21 mouse cellular contexts compared by ENCODE assay signal in genomic region chr3:52527010-52527754, GRCm38 (mm10).
DNase-seq lines count a peak whose midpoint lies in the region; ATAC-seq lines count a peak whose summit lies in the region.
"Had no signal": no experiment of that assay in that cellular context is flagged by ENCODE, and none has a peak within 500 bp of the region (broad histone marks: within the 10 kb centered on the region; RNA-seq: fewer than 3 reads in every experiment).

No protein-coding gene starts in this region.

- ATAC-seq in liver, embryonic 15.5 days (ENCODE audit: insufficient read depth) = peak; percentile 52; the same call in 1 of the 2 replicates
- ATAC-seq in liver, embryonic 11.5 days (replicated peaks; ENCODE audit: low FRiP score) = no peak
- ATAC-seq: CD4-positive, CD25-positive, alpha-beta regulatory T cell, adult 4 months; forebrain, postnatal 0 days; intestine, embryonic 16.5 days had no signal

- no peaks in the 10 kb centered on the region for H3K4me1 ChIP-seq in liver, embryonic 15.5 days (replicated peaks)
- H3K4me1 ChIP-seq in liver, embryonic 11.5 days (replicated peaks; ENCODE audit: control insufficient read depth, insufficient read depth, low read length) = no peaks in the 10 kb centered on the region
- H3K4me1 ChIP-seq: heart, embryonic 12.5 days had no signal

- no peak overlapping the region for H3K9ac ChIP-seq in liver, embryonic 15.5 days
- no peak overlapping the region for H3K9ac ChIP-seq in liver, embryonic 11.5 days (ENCODE audit: low read depth, low read length)
- H3K9ac ChIP-seq: forebrain, postnatal 0 days; heart, embryonic 12.5 days; hindbrain, embryonic 14.5 days; neural tube, embryonic 13.5 days had no signal

- H3K4me3 ChIP-seq in liver, embryonic 15.5 days (replicated peaks) = no peak overlapping the region
- H3K4me3 ChIP-seq in liver, embryonic 11.5 days (ENCODE audit: low read depth, low read length) = no peak overlapping the region
- H3K4me3 ChIP-seq: heart, embryonic 12.5 days; midbrain, embryonic 10.5 days; neural tube, embryonic 13.5 days had no signal

- peak; percentile 51 to 57 for DNase-seq in adrenal gland, adult (ENCODE audit: inconsistent age in 2 of 2, low spot score in 1 of 2)
- DNase-seq in adrenal gland, adult 18-20 months (ENCODE audit: low spot score in 2 of 2) = no peak
- peak; percentile 33 for DNase-seq in kidney, adult 18-20 months
- no peak for DNase-seq in kidney, postnatal 4 days
- DNase-seq in liver, embryonic 11.5 days (ENCODE audit: low spot score) = no peak
- DNase-seq in lung, postnatal 10 days = peak; percentile 36
- no peak for DNase-seq in thymus, postnatal 10 days (ENCODE audit: low spot score in 2 of 2)
- DNase-seq: adrenal gland, adult 8-10 months; cerebellum, adult 8-10 months; forebrain, postnatal 0 days; gastrocnemius, postnatal 14 days; layer of hippocampus, adult 9-11 months; right cerebral cortex, postnatal 25 days had no signal

- no peak overlapping the region for H3K4me2 ChIP-seq in liver, embryonic 15.5 days
- no peak overlapping the region for H3K4me2 ChIP-seq in liver, embryonic 11.5 days
- H3K4me2 ChIP-seq: heart, embryonic 12.5 days; hindbrain, embryonic 14.5 days; neural tube, embryonic 13.5 days had no signal

- H3K27me3 ChIP-seq in liver, embryonic 15.5 days = no peaks in the 10 kb centered on the region
- no peaks in the 10 kb centered on the region for H3K27me3 ChIP-seq in liver, embryonic 11.5 days (replicated peaks; ENCODE audit: control insufficient read depth, insufficient read depth, low read length)
- H3K27me3 ChIP-seq: heart, embryonic 12.5 days; neural tube, embryonic 13.5 days had no signal

- H3K27ac ChIP-seq in liver, embryonic 15.5 days (replicated peaks) = 0 out of 2 replicates have a peak overlapping the region, but pooled peaks have one; percentile 31
- no peak overlapping the region for H3K27ac ChIP-seq in liver, embryonic 11.5 days (ENCODE audit: low read depth, low read length)
- H3K27ac ChIP-seq: hindbrain, embryonic 14.5 days; midbrain, embryonic 10.5 days; neural tube, embryonic 13.5 days had no signal

- H3K36me3 ChIP-seq in liver, embryonic 15.5 days (replicated peaks) = no peaks in the 10 kb centered on the region
- H3K36me3 ChIP-seq in liver, embryonic 11.5 days (ENCODE audit: control insufficient read depth, insufficient read depth, low read length) = no peaks in the 10 kb centered on the region
- H3K36me3 ChIP-seq: G1E; heart, embryonic 12.5 days; midbrain, embryonic 10.5 days; neural tube, embryonic 13.5 days had no signal

- H3K9me3 ChIP-seq in liver, embryonic 15.5 days (replicated peaks) = no peaks in the 10 kb centered on the region
- H3K9me3 ChIP-seq in liver, embryonic 11.5 days (ENCODE audit: control insufficient read depth, low read length) = no peaks in the 10 kb centered on the region
- H3K9me3 ChIP-seq: heart, embryonic 12.5 days; midbrain, embryonic 10.5 days; neural tube, embryonic 13.5 days had no signal

- WGBS in liver, embryonic 15.5 days (ENCODE audit: insufficient replicate concordance) = 58% methylated on average over 14 of the region's 14 CpGs
- WGBS in liver, embryonic 11.5 days = 76% methylated on average over 14 of the region's 14 CpGs

Comparison
In these comparisons a context has a peak if more than half of its experiments do, and no peak if none do; other contexts are left out.
1. DNase-seq: peak in adrenal gland, adult (2 of 2), kidney, adult 18-20 months (single experiment) and lung, postnatal 10 days (single experiment); none in adrenal gland, adult 18-20 months (0 of 2), kidney, postnatal 4 days (0 of 2), liver, embryonic 11.5 days (single experiment) and thymus, postnatal 10 days (0 of 2).